Mouse (Mus musculus) mouse embryonic stem cell (cell line): Measurements from ENCODE around the gene Ctrb1.
"Not testable (repeated sequence)": the region's sequence is repeated elsewhere in the genome, so short reads cannot be mapped to it uniquely, and the experiment has no call there.

Experiments used
- in situ Hi-C, 2 experiments: fragments of 300-500 bp; cut with MboI; formaldehyde crosslinking; loops; 1 replicate in 1 of 2; 3 replicates in 1 of 2; pipeline ENCODE4 v1.14.3; 2019 to 2020; ENCODE audit warnings: low sequenced_read_pairs in 2 of 2, low pct_unique_long_range_greater_than_20kb in 1 of 2, mixed read lengths in 1 of 2; ENCODE audit not compliant: unreplicated experiment in 1 of 2

The Ctrb1 gene

DNA sequence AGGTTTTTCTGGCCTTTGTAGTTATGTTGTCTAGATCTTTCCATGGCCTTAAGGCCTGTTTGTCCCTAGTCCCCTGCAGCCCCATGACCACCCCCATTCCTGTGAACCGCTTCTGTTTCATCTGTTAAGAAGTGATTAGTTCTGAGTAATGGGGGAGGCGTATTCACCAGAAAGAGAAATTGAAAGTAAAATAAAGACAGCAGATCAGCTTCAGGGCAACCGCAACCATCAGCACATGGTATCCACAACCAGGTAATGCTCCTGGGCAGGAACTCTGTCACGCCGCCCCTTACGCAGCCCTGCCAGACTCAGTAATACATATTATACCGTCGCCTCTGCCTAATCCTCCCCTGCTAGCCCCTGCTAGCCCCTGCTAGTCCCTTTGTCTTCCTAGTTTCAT is 45.1 kb downstream of the Ctrb1 start:
- in situ Hi-C loops: no loop called here

DNA sequence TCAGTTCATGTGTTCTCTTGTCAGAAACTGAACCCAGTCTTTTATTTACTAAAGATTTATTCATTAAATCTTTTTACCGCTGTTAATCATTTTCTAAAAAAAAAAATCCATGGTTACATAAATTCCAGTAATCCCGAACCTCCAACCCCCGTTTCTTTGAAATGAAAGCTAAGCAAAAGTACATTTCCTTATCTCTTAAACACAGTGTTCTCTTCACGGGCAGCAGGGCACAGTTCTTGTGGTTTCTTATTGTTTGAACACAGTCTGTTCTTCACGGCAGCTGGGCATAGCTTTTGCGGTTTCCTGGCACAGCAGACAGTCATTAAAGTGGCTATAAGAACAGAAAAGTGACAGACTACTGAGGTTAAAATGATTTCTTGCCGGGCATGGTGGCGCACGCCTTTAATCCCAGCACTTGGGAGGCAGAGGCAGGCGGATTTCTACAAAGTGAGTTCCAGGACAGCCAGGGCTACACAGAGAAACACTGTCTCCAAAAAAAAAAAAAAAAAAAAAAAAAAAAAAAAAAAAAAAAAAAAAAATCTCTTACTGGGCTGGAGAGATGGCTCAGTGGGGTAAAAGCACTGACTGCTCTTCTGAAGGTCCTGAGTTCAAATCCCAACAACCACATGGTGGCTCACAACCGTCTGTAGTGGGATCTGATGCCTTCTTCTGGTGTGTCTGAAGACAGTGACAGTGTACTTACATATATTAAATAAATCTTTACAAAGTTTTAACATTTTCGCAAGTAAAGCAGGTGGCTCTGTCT is 46.3 kb downstream of the Ctrb1 start:
- in situ Hi-C loops: not testable (repeated sequence)

DNA sequence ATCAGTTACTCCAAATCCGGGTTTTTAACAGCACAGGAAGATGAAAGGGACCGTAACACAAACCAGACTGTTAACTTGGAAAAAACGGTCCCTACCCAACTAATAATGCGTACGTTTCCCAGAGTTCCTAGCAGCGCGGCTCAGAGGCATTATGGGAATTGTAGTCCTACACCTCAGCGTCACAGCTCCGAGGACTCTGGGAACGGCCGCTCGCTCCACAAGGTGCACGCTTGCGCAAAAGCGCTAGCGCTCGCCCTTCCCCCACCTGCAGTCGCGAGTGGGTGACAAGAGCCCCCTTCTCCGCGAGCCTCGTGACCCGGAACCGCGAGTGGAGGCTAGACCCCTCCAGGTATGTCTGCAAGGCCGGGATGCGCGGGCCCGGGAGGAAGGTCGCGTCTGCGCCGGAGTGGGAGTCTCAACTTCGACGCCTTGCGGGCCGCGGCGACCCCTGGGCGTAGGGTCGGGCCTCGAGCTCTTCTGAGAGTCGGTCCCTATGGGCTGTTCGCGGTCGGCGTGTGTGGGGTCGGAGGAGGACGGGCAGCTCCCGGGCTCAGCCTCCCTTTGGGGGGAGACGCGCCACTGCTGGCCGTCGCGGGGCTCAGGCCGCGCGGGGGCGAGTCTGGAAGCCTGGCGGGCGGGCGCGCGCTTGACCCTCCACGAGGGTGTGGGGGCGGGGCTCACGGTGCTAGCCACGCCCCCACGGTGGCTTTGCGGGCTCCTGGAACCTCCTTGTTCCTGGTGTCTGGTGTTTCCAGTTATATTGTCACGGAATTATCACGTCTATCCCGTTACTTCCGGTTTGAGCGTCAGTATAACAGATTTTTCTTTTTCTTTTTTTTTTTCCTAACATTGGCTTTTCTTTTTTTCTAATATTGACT is 47.3 kb downstream of the Ctrb1 start, which contains the start of gene Zfp1:
Gene Zfp1, plus strand, starts transcription at position 138 of the 878 bp plus-strand sequence.
- in situ Hi-C loops: no loop called here

DNA sequence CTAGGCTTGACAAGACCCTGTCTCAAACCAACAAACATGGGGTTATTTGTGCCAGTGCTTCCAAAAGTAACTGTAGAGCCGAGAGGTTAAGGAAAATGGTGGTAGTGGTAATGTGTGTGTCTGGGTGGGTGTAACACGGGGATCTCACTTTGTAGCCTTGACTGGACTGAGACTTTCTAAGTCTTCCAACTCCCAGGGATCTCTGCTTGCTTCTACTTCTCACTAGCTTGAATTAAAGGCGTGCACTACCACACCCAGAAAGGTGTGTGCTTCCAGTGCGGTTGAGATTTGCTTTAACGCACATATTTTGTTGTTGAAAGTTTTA is 47.9 kb downstream of the Ctrb1 start:
- in situ Hi-C loops: no loop called here

DNA sequence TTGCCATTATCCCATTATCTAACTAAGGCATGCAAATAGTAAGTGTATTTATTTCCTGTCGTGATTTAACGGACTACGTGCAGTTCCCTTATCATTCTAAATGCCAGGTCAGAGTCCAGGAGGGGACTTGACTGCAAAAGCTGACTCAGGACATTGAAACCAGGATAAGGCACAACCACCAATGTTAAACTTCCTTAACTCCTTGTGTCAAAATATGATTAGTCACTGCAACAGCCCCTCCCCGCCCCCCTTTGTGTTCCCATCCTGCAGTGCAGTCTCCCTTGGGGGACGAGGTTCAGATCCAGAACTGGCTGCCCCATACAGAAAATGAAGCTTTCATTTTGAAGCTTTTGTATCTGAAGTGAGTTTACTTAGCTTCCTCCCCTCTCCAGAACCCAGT is 48.3 kb downstream of the Ctrb1 start:
- in situ Hi-C loops: no loop called here

DNA sequence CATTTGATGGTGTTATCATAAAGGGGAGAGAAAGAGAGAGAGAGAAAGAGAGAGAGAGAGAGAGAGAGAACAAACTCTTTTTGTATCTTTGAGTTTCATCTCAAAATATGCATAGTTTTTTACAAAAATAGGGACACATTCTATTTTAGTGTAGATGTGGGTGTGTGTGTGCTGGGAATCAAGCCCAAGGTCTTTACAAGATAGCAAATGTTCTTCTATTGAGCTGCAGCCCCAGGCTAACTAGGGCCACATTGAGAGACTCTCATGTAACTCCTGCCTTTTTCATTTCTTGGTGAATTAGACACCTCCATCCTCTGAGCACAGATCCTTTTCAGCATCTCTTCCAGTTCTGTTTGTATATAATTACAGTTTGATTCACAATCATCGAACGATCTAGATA is 49.7 kb downstream of the Ctrb1 start:
- in situ Hi-C loops: no loop called here

DNA sequence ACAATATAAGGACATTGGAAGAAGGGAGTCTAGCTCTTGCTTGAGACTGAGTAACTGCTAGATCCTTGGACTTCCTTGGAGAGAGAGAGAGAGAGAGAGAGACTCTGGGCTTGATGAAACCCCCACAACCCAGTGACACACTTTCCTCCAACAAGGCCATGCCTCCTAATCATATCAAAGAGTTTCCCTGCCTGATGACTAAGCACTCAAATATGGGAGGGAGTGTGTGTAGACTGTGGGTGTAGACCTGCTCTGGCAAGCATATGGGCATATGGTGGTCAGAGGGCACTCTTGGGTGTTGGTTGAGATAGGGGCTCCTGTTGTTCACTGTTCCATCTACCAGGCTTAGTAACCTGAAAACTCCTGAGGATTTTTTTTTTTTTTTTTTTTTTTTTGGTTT is 52.7 kb downstream of the Ctrb1 start:
- in situ Hi-C loops: no loop called here
